Mouse (Mus musculus): ENCODE data around the gene Cep126. TPM values are rescaled to one million over a fixed set of nuclear protein-coding genes. Genes with fewer than 3 reads are reported as not detected.

Cep126 gene
- polyA plus RNA-seq, 1 experiment from 2014 or later = 2.2 TPM

Other genes starting within 250 kb of the Cep126 start
- gene Yap1, start 129.7 kb downstream of the Cep126 start, polyA plus RNA-seq (2015; fragmentation: Nextera tagmentation; extraction: Ambion mirVana) = 52.6 and 54.8 TPM in 2 replicates
- gene Cfap300, start 91.5 kb downstream of the Cep126 start, polyA plus RNA-seq (2015; fragmentation: Nextera tagmentation; extraction: Ambion mirVana) = 15.9 and 16.4 TPM in 2 replicates

Data from embryonic facial prominence, embryonic 13.5 days (tissue).